Mouse (Mus musculus) cerebellum, adult 18-20 months (tissue): Measurements from ENCODE around the gene Gnat1.

Experiments
- DNase-seq, 2 experiments: peaks; one replicate each; pipeline ENCODE4 v3.0.0; 2021

The Gnat1 gene

DNA sequence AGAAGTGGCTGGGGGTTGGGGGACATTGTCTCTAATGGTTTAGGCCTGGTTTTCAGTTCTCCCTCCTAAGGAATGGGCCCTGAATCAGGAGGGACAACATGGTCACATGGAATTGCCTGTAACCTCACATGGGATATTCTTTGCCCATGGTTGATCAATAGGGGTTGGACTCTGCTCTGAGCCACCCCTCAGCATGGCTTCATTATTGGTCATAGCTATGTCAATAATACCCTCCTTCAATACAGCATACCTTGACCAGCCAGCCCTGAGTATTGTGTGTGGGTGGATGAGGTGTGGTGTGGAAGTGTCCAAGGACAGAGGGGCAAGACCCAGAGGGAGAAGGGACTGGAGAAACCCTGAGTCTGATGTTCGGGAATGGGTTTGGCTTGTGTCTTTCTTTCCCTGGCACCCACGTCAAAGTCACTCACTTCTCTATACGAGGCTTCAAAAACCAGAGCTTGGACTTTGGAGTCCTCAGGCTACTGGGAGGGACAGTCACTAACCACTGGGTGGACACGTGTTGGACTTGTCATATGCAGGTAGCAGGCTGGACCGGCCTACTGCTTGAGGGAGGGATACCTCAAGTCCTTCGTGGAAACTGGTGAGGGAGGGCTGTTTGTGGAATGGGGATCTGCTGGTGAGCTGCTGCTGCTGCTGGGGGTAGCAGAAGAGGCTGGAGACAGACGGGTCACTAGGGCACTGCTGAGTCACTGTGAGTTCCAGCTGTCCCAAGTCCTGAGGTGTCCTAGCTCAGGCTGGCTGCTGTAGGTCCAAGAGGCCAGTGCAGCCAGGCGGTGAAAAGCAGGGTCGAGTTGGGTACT, 4.7 kb downstream of the Gnat1 start:
- no peak for DNase-seq

DNA sequence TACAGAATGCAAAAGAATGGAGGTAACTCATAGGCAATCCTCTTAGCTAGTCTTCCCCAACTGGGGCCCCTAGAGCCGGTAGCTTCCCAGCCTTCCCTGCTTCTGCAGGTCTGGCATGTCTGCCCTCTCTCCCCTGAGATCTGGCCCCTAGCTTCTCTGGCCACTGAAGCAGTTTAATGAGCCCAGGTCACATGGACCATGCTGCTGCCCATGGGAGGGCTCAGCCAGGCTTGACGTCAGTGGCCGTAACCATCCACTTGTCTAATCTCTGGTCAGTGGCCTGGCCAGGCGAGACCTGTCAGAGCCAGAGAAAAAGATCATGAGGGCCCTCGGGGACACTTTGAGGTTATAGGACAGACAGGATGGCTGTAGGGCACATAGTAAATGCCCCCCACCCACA, 9.3 kb downstream of the Gnat1 start:
- DNase-seq, result no peak

DNA sequence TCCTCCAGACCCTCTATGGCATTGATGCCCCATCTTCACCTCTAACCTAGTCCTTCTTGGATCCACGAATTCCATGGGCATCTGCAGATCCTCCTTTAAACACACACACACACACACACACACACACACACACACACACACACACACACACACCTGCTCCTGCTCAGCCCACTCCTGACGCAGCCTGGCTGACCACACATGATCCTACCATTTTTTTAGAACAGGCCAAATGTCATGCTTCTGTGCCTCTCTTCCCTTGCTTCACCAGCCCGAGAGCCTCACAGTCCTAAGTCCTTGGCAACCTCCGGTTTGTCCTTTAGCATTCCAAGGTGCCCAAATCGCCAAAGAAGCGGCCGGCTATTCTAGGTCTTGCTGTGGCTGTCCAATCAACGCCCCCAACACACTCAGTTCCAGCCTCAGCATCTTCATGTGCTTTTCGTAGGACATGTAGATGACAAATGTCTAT, 10.0 kb downstream of the Gnat1 start, which contains the start of gene Slc38a3:
Gene Slc38a3 (minus strand): TSS at position 51 of the 466 bp plus-strand sequence.
- DNase-seq, result no peak

DNA sequence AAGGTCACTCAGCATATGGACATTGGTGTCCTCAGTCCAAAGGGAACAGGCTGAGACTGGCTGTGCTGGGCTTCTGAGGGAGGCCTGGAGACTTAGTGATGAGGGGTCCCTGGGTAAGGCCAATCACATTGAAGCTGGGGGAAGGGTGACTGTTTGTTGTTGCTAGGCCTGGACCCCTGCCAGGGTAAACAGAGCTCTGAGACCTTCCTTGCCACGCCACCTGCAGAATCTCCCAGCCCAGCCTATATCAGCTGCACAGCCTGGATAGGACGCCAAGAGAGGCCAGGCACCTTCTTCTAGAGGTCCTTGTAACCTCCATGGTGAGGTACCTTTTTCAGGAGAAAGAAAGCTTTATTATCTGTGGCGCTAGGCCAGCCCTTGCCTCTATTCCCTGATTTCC, 10.6 kb downstream of the Gnat1 start:
- DNase-seq, result no peak

DNA sequence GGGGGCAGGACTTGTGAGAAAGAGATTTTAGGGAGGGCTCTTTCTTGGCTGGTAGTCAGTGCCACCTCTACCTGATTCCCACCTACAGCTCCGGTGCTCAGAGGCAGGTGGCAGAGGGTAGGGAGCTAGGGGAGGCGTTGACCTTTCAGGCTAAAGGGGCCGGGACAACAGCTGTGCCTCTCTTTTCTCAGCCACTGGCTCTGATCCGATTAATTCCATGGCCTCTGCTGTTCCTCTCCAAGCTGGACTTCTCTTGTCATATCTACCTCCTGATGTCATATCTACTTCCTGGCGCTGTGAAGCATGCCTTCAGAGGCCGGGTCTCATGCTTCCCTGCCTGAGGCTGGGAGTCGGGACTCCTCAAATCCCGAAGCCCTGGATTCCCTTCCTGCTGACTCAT, 11.5 kb downstream of the Gnat1 start:
- no peak for DNase-seq

DNA sequence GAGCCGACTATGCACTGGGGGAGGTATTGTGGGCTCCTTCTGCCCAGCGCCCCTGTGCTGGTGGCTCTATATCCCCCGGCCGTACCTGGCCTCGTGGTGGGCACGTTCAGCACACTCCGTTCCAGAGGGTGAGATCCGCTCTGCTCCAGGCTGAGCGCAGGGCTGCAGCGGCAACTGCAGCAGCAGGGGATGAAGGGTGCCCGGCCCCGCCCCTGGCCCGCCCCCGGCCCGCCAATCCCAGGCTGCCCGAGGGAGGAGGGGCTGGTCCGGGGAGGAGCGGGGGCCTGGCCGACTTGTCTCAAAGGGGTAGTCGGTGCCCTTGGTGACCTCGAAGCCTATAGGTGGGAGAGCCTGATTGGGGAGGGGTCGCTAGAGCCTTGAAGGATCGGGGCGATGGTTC, 12.3 kb downstream of the Gnat1 start:
- DNase-seq, result no peak

DNA sequence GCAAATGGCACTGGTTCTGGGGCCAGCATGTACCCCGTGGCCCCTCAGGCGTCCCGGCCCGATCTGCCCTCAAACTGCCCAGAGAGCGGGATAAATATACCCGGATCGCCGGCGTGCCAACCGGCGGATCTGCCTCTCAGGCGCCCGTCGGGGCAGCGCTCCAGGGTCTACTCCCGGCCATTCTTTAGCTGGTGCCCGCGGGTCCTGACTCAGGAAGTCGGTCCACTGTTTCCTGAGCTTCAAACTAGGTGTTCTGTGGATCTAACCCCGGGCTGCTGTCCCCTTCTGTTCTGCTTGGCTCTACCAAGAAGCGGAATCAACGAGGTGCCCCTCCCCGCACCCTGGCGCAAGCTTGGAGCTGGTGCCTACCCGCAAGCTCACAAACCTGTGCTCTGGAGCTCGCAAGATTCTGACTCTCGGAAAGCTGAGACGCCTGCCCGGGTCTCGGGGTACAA, 12.7 kb downstream of the Gnat1 start:
- no peak for DNase-seq

DNA sequence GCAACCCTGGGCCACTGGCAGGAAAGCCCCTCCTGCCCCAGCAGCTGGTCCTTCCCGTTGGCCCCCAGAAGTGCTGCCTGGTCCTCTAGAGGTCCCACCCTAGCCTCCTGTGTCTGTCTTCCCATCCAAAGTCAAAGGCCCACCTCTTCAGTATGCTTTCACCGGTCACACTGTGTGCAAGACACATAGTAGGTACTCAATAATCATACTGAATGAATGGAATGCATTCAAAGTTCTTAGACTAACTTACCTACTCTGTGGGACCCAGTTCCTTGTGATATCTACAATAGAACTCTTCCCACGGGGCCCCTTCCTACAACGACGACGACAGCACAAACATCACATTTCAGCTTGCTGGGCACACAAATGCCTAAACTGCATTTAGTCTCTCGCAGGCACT, 14.2 kb downstream of the Gnat1 start:
- DNase-seq, result no peak

DNA sequence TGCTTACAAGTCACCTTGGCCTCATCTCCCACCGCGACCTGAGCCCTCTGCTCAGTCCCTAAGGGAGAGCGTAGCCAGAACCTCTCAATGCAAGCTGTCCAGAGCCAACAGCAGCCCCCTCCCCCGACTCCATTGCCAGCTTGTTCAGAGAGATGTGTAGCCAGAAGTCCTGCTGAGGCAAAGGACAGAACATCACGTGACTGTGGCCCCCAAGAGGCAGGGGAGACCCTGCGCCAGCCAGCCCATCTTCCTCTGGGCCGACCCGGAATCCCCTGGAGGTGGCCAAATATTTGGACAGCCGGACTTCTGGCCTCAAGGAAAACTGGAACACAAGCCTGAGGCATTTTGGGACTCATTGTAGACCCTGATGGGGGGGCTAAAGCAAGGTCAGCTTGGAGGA, 16.0 kb downstream of the Gnat1 start:
- DNase-seq, result no peak

DNA sequence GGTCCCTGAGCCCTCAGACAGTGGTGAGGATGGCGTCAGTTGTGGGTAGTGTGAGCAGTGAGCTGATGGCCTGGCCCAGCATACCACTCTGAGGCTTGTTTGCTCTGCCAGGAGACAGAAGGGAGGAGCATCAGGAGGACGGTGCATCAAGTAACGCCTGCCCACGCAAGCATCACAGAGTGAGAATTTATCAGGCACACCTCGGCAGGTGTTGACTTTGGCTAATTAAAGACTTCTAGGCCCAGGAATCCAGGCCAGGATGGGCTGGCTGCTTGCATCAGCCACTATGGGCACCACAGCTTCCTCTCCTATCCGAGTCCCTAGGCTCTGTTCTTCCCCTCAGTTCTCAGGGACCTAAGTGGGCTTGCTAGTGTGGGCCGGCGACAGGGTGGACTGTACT, 17.2 kb downstream of the Gnat1 start:
- no peak for DNase-seq

DNA sequence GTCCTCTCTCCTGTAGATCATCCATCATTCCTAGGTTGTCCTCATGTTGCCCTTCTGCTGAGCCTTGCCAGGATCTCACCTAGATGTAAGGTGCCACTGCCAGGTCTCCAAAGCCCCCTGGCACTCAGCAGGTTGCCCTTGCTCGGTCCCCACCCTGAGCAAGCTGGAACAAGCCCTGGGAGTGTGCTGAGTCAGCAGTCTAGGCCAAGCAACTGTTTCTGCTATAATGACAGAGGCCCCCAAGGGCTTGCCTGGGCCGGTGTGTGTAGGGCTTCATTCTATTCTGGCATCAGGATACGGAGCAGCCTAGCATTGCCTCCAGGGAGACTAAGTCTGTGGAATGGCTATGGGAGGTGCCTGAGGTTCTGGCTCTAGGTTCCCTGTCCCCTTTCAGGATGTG, 18.7 kb downstream of the Gnat1 start:
- no peak for DNase-seq

DNA sequence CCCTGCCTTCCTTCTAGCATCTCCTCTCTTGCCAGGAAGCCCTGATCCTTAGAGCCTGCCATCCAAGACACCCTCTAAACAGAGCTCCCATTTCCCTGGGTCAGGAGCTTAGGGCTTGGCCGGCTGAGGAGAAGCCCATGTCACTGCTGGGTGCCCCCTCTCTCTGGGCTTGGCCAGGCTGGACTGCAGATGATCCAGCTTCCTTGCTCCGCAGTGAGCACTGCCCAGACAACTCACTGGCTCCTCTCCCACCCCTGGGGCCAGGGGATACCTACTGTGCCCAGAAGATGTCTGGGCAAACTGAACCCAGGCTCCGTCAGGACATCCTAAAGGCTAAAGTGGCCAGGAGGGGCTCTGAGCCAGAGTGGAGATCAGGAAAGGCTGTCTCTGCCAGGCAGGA, 19.6 kb downstream of the Gnat1 start:
- DNase-seq, result peak in 1 of 2 experiments; percentile 28

DNA sequence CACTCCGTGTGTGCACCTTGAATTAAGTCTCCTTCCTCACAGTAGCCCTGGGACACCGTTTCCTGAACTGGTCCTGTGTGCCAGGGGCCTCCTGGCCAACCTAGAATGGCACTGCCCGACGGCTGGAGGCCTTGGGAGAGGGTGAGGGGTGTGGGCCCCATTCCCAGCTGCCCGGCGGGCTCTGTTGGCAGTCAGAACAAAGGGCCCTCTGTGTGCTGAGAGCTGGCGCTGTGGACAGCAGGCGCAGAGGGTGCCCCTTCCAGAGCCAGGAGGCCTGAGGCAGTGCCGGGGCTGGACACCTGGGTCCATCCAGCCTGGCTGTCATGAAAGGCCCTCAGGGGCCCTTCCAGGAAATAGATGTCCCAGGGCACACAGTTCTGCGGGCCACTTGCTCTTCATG, 20.0 kb downstream of the Gnat1 start:
- DNase-seq, result peak; percentile 23 to 38

DNA sequence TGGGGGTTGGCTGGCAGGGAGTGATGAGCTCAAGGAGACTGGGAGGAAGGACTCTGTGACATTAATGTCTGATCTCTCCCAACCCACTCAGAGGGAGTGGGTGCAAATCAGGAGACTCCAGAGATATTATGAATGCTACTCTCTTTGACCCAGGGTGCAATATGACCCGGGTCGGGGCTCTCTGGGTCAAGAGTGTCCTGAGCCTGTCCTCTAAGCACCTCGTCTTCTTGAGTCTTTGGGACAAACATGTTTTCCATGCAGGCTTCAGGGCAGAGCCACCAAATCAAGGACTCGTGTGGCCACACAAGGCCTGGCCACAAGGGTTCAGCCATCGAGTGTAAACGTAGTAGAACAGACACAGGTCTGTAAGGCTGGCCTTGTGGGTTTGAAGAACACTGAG, 21.4 kb downstream of the Gnat1 start:
- no peak for DNase-seq

DNA sequence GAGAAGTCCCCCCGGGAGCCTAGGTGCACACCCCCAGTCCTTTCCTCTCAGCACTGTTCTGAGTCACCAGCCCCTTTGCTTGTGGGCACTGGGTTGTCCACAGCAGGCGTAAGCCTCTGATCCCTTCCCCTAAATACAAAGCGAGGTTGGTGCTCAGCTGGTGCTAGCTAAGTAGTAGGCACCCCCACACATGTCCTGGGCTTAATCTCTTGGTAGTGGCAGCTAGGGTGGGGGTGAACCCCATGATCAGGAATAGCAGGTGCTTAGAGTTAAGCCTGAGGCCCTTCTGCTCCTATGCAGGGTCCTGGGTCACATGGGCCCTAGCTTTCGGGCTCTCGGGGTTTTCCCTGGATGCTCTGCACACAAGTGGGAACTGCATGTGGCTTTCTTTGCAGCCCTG, 22.4 kb downstream of the Gnat1 start:
- no peak for DNase-seq

DNA sequence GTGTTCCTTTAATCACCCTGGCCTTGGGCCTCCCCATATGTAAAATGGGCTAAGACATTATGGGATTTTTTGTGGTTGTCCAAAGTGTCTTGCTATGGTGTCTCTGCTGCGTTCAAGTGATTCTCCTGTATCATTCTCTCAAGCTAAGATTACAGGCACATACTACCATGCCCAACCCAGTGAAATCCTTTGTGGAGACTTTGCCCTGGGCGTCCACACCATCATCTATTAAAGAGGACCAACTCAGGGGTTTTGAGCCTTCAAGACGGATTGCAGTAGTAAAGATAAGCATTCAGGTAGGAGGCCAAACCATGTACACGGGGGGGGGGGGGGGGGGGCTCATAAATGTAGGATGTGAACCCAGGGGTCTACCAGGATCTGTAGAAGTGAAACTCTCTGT, 24.9 kb downstream of the Gnat1 start:
- no peak for DNase-seq

DNA sequence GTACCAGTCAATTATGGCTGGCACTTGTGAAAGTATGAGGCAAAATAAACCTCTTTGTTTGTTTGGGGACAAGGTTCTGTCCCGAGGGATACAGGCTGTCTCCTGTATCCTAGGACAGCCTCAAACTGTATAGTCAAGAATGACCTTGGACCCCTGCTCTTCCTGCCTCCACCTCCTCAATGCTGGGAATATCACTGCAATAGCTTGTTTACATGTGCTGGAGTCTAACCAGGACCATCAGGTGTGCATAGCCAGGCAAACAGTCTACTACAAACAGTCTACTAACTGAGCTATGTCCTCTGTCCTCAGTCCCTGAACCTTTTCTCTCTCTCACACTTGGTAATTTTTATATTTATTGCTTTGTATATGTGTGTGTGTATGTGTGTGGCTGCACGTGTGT, 26.0 kb downstream of the Gnat1 start:
- no peak for DNase-seq

DNA sequence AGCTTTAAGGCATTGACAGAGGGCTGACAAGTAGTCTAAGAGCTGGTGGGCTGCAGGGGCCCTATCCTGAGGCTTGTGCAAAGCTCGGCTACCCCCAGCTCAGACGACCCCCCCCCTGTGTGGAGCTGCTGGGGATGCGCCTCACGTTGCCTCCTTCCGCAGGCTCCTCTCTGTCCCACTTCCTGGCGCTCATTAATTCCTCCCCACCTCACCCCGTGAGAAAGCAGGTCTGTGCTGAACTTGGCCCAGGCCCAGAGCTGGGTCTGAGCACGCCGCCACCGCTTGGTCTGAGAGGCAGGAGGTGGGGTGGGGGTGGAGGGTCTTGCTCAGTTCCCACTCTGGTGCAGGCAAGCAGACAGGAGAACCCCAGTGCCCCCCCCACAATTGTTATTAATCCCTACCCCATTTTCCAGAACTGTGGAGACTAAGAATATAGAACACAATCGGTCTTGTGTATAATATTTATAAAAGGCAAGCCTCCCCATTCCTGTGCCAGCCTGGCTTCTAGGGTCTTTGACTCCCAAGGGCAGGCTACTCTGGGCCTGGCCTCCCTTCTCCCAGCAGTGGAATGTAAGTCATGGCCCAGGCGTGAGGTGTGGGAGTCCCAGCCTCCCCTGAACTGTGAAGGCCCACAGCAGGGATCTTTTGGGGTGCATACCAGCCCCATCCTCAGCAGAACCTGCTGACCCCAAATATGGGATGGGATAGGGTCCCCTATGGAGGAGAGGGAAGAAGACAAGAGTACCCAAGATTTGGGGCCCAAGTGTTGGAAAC, 28.6 kb downstream of the Gnat1 start:
- DNase-seq, result no peak

DNA sequence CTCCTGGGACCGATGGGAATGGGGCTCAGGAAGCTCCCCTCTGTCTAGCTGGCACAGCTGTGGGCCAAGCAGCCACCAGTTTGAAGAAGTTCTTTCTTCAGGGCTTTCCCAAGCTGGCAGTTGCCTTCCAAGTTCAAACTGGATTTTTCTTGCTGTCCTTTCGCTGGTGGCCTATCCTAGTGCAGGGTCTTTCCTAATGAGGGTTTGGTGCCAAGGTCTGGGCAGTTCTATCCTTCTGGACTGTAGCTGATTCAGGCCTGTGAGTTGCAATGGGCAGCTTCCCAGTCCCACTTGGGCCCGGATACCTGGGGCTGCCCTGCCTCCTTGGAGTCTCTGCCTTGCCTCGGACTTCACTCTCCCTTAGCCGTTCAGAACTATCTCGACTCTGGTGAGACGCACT, 29.3 kb downstream of the Gnat1 start:
- DNase-seq, result no peak

DNA sequence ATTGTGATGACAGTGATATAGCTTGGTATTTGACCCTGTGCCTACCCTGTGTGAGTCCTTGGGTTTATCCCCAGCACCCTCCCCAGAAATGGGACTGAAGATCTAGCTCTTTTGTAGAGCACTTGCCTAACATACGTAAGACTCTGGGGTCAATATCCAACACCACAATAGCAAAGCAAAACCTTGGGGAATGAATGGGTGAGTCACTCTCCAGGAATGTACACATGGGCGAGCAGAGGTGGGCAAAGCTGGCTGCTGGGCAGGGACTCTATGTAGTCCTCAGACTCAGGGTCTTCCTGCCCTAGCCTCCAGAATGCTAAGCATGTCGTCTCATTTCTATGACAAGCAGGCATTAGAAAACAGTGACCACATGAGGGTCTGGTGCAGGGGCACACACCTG, 30.7 kb downstream of the Gnat1 start:
- DNase-seq, result no peak

DNA sequence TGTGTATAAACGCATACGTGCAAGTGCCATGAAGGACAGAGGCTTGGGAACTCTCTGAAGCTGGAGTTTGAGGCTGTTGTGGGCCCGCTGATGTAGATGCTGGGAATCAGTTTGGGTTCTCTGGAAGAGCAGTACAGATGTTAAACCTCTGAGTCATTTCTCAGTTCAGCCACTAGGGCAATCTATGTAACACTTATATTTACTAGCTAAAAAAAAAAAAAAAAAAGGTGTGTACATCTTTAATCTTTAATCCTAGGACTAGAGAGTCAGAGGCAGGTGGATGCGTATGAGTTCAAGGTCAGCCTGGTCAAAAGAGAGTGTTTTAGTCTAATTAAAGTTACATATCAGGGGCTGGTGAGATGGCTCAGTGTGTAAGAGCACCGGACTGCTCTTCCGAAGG, 32.5 kb downstream of the Gnat1 start:
- no peak for DNase-seq

DNA sequence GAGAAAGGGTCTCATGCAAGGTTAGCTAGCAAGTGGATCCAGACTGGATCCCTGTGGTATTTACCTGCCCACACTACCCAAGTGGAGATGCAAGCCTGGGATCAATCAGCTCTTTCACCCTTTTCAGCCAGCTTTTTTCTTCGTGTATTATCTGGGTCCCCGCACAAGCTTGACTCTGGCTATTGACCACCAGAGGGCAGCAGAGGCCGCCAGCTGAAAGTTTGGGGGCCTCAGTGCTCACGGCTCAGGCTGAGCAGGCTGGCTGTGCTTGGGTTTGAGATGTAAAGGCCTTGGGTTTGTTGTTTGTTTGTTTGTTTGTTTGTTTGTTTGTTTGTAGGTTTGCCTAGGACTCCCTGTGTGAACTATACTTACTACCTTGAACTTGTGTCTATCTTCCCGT, 33.9 kb downstream of the Gnat1 start:
- DNase-seq, result peak; percentile 82 to 86

DNA sequence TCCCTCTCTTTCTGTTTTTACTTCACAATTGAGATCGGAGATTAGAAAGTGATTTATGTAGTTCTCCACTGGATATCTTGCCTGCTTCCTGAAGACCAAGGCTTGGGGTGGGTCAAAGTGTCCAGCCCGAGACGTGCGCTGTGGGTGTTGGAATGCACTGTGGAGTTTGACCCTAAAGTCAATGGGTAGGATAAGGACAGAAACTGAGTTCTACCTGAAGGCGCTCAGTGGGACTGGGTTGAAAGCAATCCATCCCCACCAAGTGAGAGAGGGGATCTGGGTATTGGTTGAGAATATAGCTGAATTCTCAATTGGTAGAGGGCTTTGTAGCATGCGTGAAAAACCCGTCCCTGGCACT, 34.4 kb downstream of the Gnat1 start:
- DNase-seq, result peak in 1 of 2 experiments; percentile 33

DNA sequence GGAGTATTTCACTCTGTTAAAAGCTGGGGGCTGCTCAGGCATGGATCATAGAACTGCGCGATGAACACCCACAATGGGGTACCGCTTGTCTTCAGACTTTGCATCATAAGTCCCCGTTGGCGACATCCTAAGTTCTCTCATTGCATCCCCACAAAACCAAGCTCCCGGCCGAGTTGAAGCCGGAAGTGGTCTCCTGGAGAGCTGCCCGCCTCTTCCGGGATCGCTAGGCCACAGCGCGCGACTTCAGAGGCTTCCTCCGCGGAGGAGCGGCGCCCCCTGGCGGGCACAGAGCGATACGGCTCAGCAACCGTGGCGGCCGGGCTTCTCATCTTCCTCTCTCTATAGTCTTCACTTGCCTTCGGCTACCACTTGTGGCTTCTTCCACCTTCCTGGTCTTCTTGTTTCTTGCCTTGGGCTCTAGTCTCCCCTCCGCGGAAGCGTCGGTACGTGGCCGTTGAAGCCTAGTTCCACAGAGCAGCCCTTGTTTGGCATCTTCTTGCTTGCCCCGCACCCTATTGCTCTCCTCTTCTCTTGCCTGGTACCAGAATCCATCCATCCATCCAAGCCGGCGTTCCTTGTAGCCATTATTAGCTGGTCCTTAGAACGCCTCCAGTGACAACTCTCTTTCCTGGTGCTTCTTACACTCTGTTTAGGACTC, 34.9 kb downstream of the Gnat1 start:
- peak; percentile 89 to 98 for DNase-seq
